ENCODE assay signal across 9 mouse cellular contexts in the genomic region with DNA sequence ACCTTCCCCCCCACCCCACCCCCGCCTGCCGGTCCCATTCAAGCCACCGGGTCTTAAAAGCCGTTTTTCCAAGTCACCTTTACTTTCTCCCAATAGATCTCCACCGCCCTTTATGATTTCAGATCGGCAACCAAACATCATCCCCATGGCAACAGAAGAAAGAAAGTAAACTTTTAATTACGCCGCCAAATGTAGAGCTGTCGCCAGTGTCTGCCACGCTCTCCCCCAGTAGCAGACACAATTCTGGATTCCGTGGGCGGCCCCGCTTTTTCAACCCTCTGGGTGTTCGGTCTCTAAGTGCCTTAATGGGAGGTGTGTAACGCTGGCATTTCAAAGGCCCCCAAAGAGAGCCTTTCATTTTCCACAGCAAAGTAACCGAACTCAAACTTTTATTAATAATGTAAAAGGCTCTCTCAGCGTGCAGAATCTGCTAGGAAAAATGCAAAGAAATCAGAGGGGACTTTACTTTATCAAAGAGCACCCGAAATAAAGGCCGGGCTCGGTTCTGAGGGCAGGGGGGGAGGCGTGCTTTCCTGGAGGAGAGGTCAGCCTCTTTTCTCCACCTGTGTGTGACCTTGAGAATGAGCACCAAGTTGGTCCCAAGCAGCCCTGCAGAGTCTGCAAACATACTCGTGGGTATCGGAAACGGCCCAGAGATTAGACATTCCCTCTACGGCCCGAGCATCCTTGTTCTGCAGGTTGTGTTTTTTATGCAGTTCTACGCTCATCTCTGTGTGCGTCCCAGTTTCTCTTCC. TPM values are rescaled to one million over a fixed set of nuclear protein-coding genes. Genes with fewer than 3 reads are reported as not detected.
DNase-seq lines count a peak whose midpoint lies in the region; ATAC-seq and TF ChIP-seq lines count a peak whose summit lies in the region.
"Had no signal": no experiment of that assay in that cellular context is flagged by ENCODE, and none has a peak within 500 bp of the region (broad histone marks: within the 10 kb centered on the region; RNA-seq: fewer than 3 reads in every experiment).

No protein-coding gene starts in this region.

- WGBS in kidney, postnatal 0 days: 9% methylated on average over 28 of the region's 28 CpGs
- 9% methylated on average over 28 of the region's 28 CpGs for WGBS in hindbrain, embryonic 10.5 days
- 3% methylated on average over 28 of the region's 28 CpGs for WGBS in midbrain, postnatal 0 days

- no peaks in the 10 kb centered on the region for H3K9me3 ChIP-seq in kidney, postnatal 0 days (replicated peaks; ENCODE audit: low read length)
- 0 out of 2 replicates have a peak, but pooled peaks cover 2% of the 10 kb centered on the region for H3K9me3 ChIP-seq in hindbrain, embryonic 10.5 days
- peaks cover 4% of the 10 kb centered on the region; the same call in 1 of the 2 replicates for H3K9me3 ChIP-seq in midbrain, postnatal 0 days (ENCODE audit: low read length)

- DNase-seq in kidney, postnatal 0 days (ENCODE audit: low spot score): no peak
- DNase-seq in kidney, adult 18-20 months: no peak
- peak; percentile 33 for DNase-seq in hindbrain, embryonic 10.5 days (ENCODE audit: low spot score)
- DNase-seq in midbrain, postnatal 0 days (ENCODE audit: low spot score): peak; percentile 6
- DNase-seq in cerebellum, adult 9-10 months: no peak
- DNase-seq in cerebellum, adult 11 months: no peak
- DNase-seq in thymus, postnatal 4 days: no peak

- H3K27ac ChIP-seq in kidney, postnatal 0 days: no peak overlapping the region
- H3K27ac ChIP-seq in cortical plate, adult 2 months (ENCODE audit: insufficient read depth, low read length): no peak overlapping the region
- H3K27ac ChIP-seq in hindbrain, embryonic 10.5 days: peak overlapping the region; percentile 66
- no peak overlapping the region for H3K27ac ChIP-seq in midbrain, postnatal 0 days (ENCODE audit: low read depth, low read length)

- H3K36me3 ChIP-seq in kidney, postnatal 0 days (ENCODE audit: insufficient read depth, low read length): no peaks in the 10 kb centered on the region
- H3K36me3 ChIP-seq in hindbrain, embryonic 10.5 days: no peaks in the 10 kb centered on the region
- H3K36me3 ChIP-seq in midbrain, postnatal 0 days (ENCODE audit: insufficient read depth, low read length): no peaks in the 10 kb centered on the region

- no peak for ATAC-seq in kidney, postnatal 0 days (replicated peaks; ENCODE audit: low FRiP score, low read depth)
- no peak for ATAC-seq in midbrain, postnatal 0 days (ENCODE audit: low FRiP score)

- no peak for TF ChIP-seq CTCF in kidney, postnatal 0 days (IDR thresholded peaks at IDR 0.05; ENCODE audit: low read depth)
- no peak for TF ChIP-seq CTCF in cortical plate, adult 2 months (IDR thresholded peaks at IDR 0.05; ENCODE audit: extremely low read depth, insufficient read depth, low read length)
- TF ChIP-seq CTCF in midbrain, postnatal 0 days (IDR thresholded peaks at IDR 0.05): no peak

- peak overlapping the region; percentile 55 for H3K4me2 ChIP-seq in kidney, postnatal 0 days (ENCODE audit: low read length)
- H3K4me2 ChIP-seq in midbrain, postnatal 0 days (ENCODE audit: low read depth, low read length, poor library complexity, severe bottlenecking): peak overlapping the region; percentile 50

- no peak overlapping the region for H3K9ac ChIP-seq in kidney, postnatal 0 days (ENCODE audit: low read depth, low read length)
- no peak overlapping the region for H3K9ac ChIP-seq in midbrain, postnatal 0 days (replicated peaks; ENCODE audit: low read length, poor library complexity, severe bottlenecking)

- no peak for TF ChIP-seq POLR2A in cortical plate, adult 2 months (IDR thresholded peaks at IDR 0.05; ENCODE audit: extremely low read depth, insufficient read depth, low read length)

- no peaks in the 10 kb centered on the region for H3K4me1 ChIP-seq in kidney, postnatal 0 days (replicated peaks; ENCODE audit: insufficient read depth, low read length)
- no peaks in the 10 kb centered on the region; the same call in 1 of the 2 replicates for H3K4me1 ChIP-seq in cortical plate, adult 2 months (ENCODE audit: control insufficient read depth, insufficient read depth, low read length)
- peaks cover 24% of the 10 kb centered on the region for H3K4me1 ChIP-seq in hindbrain, embryonic 10.5 days (replicated peaks)
- H3K4me1 ChIP-seq in midbrain, postnatal 0 days (ENCODE audit: insufficient read depth, low read length): peaks cover 3% of the 10 kb centered on the region; the same call in 1 of the 2 replicates

- peak overlapping the region; percentile 24 for H3K4me3 ChIP-seq in kidney, postnatal 0 days (replicated peaks; ENCODE audit: low read depth, low read length)
- H3K4me3 ChIP-seq in cortical plate, adult 2 months (ENCODE audit: insufficient read depth, low read length): peak overlapping the region; percentile 3; the same call in 1 of the 2 replicates
- H3K4me3 ChIP-seq in hindbrain, embryonic 10.5 days: peak overlapping the region; percentile 44
- H3K4me3 ChIP-seq in midbrain, postnatal 0 days (ENCODE audit: low read depth, low read length): peak overlapping the region; percentile 22; the same call in 1 of the 2 replicates

- H3K27me3 ChIP-seq in kidney, postnatal 0 days (ENCODE audit: insufficient read depth, low read length): no peaks in the 10 kb centered on the region
- H3K27me3 ChIP-seq in hindbrain, embryonic 10.5 days (ENCODE audit: insufficient read depth, poor library complexity, severe bottlenecking): peaks cover 35% of the 10 kb centered on the region
- H3K27me3 ChIP-seq in midbrain, postnatal 0 days (ENCODE audit: insufficient read depth, low read length): no peaks in the 10 kb centered on the region

RNA-seq across cellular contexts. Expression of a gene that starts 48.3 kb away (rescaled TPM):
- polyA plus RNA-seq in kidney, postnatal 0 days (2015; fragmentation: Nextera tagmentation; extraction: Ambion mirVana): 4.4 and 4.5 TPM in 2 replicates
- 1.9 TPM in 2 replicates for polyA plus RNA-seq in cortical plate, adult 2 months (2012; rRNA removed)
- polyA plus RNA-seq in hindbrain, embryonic 10.5 days (2016; fragmentation: Nextera tagmentation; extraction: Ambion mirVana): 16.0 and 22.3 TPM in 2 replicates
- total RNA-seq in midbrain, postnatal 0 days (2014; rRNA removed): 19.6 and 20.8 TPM in 2 replicates
- 2.7 and 3.3 TPM in 2 replicates for polyA plus RNA-seq in midbrain, postnatal 0 days (2015; fragmentation: Nextera tagmentation; extraction: Ambion mirVana)
- total RNA-seq: hematopoietic stem cell, adult 5-6 weeks had no signal

Comparison
In these comparisons a context has a peak if more than half of its experiments do, and no peak if none do; other contexts are left out.
1. DNase-seq: peak in hindbrain, embryonic 10.5 days (single experiment) and midbrain, postnatal 0 days (single experiment); none in kidney, postnatal 0 days (single experiment), kidney, adult 18-20 months (single experiment), cerebellum, adult 9-10 months (single experiment), cerebellum, adult 11 months (single experiment) and thymus, postnatal 4 days (single experiment).
2. Peak in every context shown above with its lines, with median percentiles within 50 percentile points of each other: H3K4me3 ChIP-seq.